Mouse (Mus musculus) leukemia stem cell, adult 10-12 weeks (primary cell): ENCODE results near the gene Ugp2. TPM values are rescaled to one million over a fixed set of nuclear protein-coding genes. Genes with fewer than 3 reads are reported as not detected.

Source experiments
- polyA plus RNA-seq: library from polyadenylated mRNA; stranded (reverse); fragments of >175 nt; gene quantifications from 2 replicates; pipeline ENCODE4 v1.2.3, GENCODE M21; 2012; ENCODE audit warnings: low replicate concordance

The Ugp2 gene
- 3.6 and 6.0 TPM in 2 replicates for polyA plus RNA-seq

DNA sequence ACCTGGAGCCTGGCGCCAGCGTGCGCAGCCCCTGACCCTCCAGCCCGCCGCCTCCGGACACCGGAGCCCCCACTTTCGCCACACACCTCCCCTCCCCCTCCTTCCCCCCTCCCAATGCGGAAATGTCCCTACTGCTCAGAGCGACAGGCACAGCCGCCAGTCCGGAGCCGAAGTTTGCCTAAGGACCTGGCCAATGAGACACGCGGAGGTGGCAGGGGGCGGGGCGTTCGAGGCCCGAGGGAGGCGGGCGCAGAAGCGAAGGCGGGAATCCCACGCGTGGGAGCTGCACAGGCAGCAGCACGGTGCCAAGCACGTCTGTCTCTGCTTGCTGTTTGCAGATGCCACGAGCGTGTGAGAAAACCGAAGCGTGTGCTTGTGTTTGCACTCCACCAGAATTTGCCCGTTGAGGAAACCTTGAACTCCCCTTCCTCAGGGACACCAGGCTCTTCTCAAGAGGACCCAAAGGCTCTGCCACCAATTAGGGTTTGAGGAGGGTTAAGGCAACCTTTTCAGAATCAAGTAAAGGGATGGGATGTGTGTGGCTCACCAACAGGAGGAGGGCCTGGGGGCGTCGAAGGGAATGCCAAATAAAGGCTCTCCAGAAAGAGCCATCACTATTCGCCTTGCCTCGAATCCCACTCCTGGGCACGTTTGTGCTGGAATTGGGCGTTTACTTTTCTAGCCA, at the start of gene Ugp2:
Ugp2 (minus strand) TSS at position 80 of the 685 bp plus-strand sequence.

Other genes with a start within 250 kb of the Ugp2 start
- gene Vps54, start 131.9 kb downstream of the Ugp2 start, polyA plus RNA-seq = 0.52 and 1.3 TPM in 2 replicates
- 0.10 and 0.44 TPM in 2 replicates for gene Wdpcp, start 201.0 kb upstream of the Ugp2 start, polyA plus RNA-seq
- 1.2 and 8.1 TPM in 2 replicates for gene Mdh1, start 201.2 kb upstream of the Ugp2 start, polyA plus RNA-seq